Mouse (Mus musculus) lung, embryonic 14.5 days (tissue): ENCODE measurements at regions not wholly inside any gene's neighbourhood (a gene's known extent, or its start where the extent isn't known, plus 50 kb on each side); places are given as distances from the start of the nearest gene placed in this dataset.

Experiments
- ATAC-seq: fragments of 200-750 bp; cut with Nextera tagmentation; 2 replicates; pipeline ENCODE4 v1.8.0; 2017; ENCODE audit warnings: mild to moderate bottlenecking, moderate TSS enrichment, moderate library complexity; ENCODE audit not compliant: insufficient read depth
- DNase-seq: peaks from one replicate; pipeline ENCODE4 v3.0.0-alpha.2; 2015
- H3K27ac ChIP-seq: fragments of 300-500 bp; sonication (generic); 2 replicates; pipeline ENCODE4 v1.5.1; 2014; ENCODE audit warnings: low read depth, mild to moderate bottlenecking, moderate library complexity
- H3K27me3 ChIP-seq: fragments of 300-500 bp; sonication (generic); 2 replicates; pipeline ENCODE4 v1.6.1; 2014; ENCODE audit warnings: low read length, control low read depth; ENCODE audit not compliant: insufficient read depth
- H3K36me3 ChIP-seq: fragments of 300-500 bp; sonication (generic); 2 replicates; pipeline ENCODE4 v1.6.1; 2014; ENCODE audit warnings: control low read depth; ENCODE audit not compliant: insufficient read depth
- H3K4me1 ChIP-seq: fragments of 300-500 bp; sonication (generic); 2 replicates; pipeline ENCODE4 v1.6.1; 2014; ENCODE audit warnings: antibody characterized with exemption, control low read depth; ENCODE audit not compliant: insufficient read depth
- H3K4me2 ChIP-seq: fragments of 300-500 bp; sonication (generic); 2 replicates; pipeline ENCODE4 v1.6.1; 2014; ENCODE audit warnings: mild to moderate bottlenecking
- H3K4me3 ChIP-seq: fragments of 300-500 bp; sonication (generic); 2 replicates; pipeline ENCODE4 v1.5.1; 2014; ENCODE audit warnings: low read depth, low read length
- H3K9ac ChIP-seq: fragments of 300-500 bp; sonication (generic); 2 replicates; pipeline ENCODE4 v1.6.1; 2014
- H3K9me3 ChIP-seq: fragments of 300-500 bp; sonication (generic); 2 replicates; pipeline ENCODE4 v1.6.1; 2016; ENCODE audit warnings: low read depth, low read length, control low read depth
- CTCF ChIP-seq: IDR thresholded peaks from 2 replicates; pipeline ENCODE4 v1.5.1; 2016; ENCODE audit warnings: antibody characterized with exemption, low read depth
- WGBS: fragments of 180-500 bp; shearing (Covaris S2); extraction: QIAGEN DNeasy Blood & Tissue Kit; methylation state at CpG from one replicate; pipeline ENCODE4 v1.1.7; 2014; 5-methylcytosine and 5-hydroxymethylcytosine counted together

DNA sequence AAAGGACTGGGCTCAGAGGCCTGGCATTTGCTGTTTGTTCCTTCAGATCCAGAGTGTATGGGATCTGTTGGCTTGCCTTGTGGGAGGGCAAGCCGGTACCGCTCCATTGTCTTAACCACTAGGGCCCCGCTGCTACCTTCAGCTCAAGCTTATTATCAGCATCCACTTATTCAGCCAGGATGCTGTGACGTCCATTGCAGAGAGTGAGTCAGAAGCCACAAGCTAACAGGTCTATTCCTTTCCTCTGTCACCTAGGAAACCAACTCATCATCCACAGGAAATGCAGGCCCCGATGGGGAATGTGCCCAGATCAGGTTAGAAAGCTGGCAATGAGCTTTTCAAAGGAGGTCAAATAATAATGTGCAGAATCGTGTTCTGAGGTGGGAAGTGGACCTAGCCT is 73.8 kb upstream of the Mkln1 start:
- TF ChIP-seq CTCF, result no peak
- no peaks in the 10 kb centered on the region for H3K36me3 ChIP-seq
- no peak overlapping the region for H3K9ac ChIP-seq
- H3K4me1 ChIP-seq, result peaks cover 6% of the 10 kb centered on the region
- no peak overlapping the region for H3K4me3 ChIP-seq
- no peak overlapping the region for H3K4me2 ChIP-seq
- H3K27ac ChIP-seq, result no peak overlapping the region
- no peaks in the 10 kb centered on the region for H3K27me3 ChIP-seq
- 52% methylated on average over 6 of the region's 6 CpGs for WGBS
- DNase-seq (no peak), ATAC-seq (no peak)
- H3K9me3 ChIP-seq, result no peaks in the 10 kb centered on the region

DNA sequence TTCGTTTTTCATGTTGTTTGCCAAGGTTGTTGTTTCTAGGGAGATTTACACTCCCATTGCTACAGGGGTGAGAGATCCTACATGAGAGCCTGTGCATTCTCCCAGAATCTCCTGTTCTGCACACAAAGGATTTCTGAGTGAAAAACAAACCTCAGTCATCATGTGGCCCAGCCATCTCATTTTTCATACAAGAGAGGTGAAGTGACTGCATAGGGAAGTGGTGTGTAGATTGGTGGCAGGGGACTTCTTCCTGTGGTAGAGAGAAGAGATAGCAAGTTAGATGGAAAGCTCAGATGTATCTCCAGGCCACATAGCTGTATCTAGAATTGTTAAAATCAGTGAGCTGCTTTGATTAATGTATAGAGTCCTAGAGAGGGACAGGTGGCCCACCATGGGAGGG is 72.9 kb upstream of the Mkln1 start:
- Histone ChIP-seq H3K9me3 (no peaks in the 10 kb centered on the region), H3K4me1 (peaks cover 6% of the 10 kb centered on the region), H3K36me3 (no peaks in the 10 kb centered on the region), H3K9ac (no peak overlapping the region), H3K27ac (no peak overlapping the region), H3K27me3 (no peaks in the 10 kb centered on the region), H3K4me2 (no peak overlapping the region), H3K4me3 (no peak overlapping the region)
- TF ChIP-seq CTCF, result no peak
- DNase-seq (no peak), ATAC-seq (no peak)
- 70% methylated on average over 1 of the region's 1 CpGs for WGBS

DNA sequence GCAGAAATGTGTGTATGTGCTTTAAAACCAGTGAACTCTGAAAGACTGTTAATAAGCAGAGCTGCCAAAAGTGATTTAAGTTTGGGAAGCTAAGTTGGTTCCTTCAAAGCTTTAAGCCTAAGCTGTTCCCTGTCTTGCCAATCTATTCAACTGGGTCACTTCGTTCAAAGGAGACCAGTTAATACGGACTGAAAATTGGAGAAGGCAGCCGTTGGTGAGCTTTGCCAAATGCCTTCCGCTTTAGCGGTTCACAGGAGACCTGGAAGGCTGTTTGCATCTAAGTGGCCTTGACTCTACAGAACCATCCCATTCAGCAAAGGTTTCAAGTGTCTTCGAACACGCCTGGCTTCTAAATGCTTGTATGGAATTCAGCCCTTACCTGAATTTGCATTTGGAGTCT is 68.2 kb upstream of the Mkln1 start:
- no peaks in the 10 kb centered on the region for H3K27me3 ChIP-seq
- DNase-seq, result no peak
- no peaks in the 10 kb centered on the region for H3K9me3 ChIP-seq
- no peak overlapping the region for H3K4me3 ChIP-seq
- no peak for ATAC-seq
- H3K9ac ChIP-seq, result no peak overlapping the region
- no peak overlapping the region for H3K4me2 ChIP-seq
- no peak for TF ChIP-seq CTCF
- H3K27ac ChIP-seq, result no peak overlapping the region
- H3K4me1 ChIP-seq, result no peaks in the 10 kb centered on the region
- 77% methylated on average over 7 of the region's 7 CpGs for WGBS
- no peaks in the 10 kb centered on the region for H3K36me3 ChIP-seq

GRCm38 (mm10) chr6:31330868-31331267 is 67.7 kb upstream of the Mkln1 start:
- no peaks in the 10 kb centered on the region for H3K27me3 ChIP-seq
- no peak overlapping the region for H3K27ac ChIP-seq
- WGBS, result 74% methylated on average over 3 of the region's 3 CpGs
- H3K36me3 ChIP-seq, result no peaks in the 10 kb centered on the region
- H3K9ac ChIP-seq, result no peak overlapping the region
- no peaks in the 10 kb centered on the region for H3K9me3 ChIP-seq
- no peak overlapping the region for H3K4me3 ChIP-seq
- no peaks in the 10 kb centered on the region for H3K4me1 ChIP-seq
- no peak overlapping the region for H3K4me2 ChIP-seq
- TF ChIP-seq CTCF, result no peak
- ATAC-seq, result no peak
- DNase-seq, result no peak

DNA sequence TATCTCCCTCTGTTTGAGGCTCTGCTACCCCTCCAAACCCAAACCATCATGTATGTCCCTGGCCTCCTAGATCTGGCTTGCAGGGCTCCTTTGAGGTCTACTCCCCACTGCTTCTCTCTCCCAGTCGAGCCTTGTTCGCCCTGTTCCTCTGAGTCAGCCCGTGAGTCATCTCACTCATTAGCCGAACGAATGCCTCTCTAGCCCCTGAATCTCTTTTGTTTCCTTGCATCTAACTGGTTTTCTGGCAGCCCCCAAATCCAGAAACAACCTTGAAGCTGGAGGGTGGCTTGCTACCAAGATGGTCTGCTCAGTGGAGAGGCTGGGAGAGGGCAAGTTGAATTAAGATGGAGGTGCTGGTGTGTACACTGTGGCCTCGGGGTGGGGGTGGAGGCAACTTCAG is 66.3 kb upstream of the Mkln1 start:
- TF ChIP-seq CTCF, result no peak
- Histone ChIP-seq H3K4me2 (no peak overlapping the region), H3K4me1 (no peaks in the 10 kb centered on the region), H3K4me3 (no peak overlapping the region), H3K27ac (no peak overlapping the region), H3K9me3 (no peaks in the 10 kb centered on the region), H3K9ac (no peak overlapping the region), H3K36me3 (no peaks in the 10 kb centered on the region), H3K27me3 (no peaks in the 10 kb centered on the region)
- 72% methylated on average over 6 of the region's 6 CpGs for WGBS
- DNase-seq (no peak), ATAC-seq (no peak)

DNA sequence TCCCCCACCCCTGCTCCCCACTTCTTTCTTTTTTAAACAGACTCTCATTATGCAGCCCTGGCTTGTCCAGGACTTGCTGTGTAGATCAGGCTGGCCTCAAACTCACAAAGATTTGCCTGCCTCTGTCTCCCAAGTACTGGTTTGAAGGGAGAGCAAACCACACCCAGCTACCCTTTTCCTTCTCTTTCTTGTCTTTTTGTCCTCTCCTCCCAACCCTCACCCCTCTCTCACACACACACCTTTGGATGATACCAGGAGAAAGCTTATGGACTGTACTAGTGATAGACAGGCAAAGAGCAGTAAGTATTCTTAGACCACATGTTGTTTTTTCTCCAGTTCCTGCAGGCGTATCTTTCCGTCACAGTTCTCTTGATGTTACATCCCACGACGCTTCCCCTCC is 65.8 kb upstream of the Mkln1 start:
- Histone ChIP-seq H3K27ac (no peak overlapping the region), H3K4me1 (no peaks in the 10 kb centered on the region), H3K4me2 (no peak overlapping the region), H3K9ac (no peak overlapping the region), H3K9me3 (no peaks in the 10 kb centered on the region), H3K4me3 (no peak overlapping the region), H3K36me3 (no peaks in the 10 kb centered on the region), H3K27me3 (no peaks in the 10 kb centered on the region)
- DNase-seq (no peak), ATAC-seq (no peak)
- no peak for TF ChIP-seq CTCF
- WGBS, result 67% methylated on average over 4 of the region's 4 CpGs

GRCm38 (mm10) chr6:31333228-31333922 is 65.2 kb upstream of the Mkln1 start:
- H3K27ac ChIP-seq, result no peak overlapping the region
- H3K9me3 ChIP-seq, result no peaks in the 10 kb centered on the region
- TF ChIP-seq CTCF, result no peak
- ATAC-seq (peak; percentile 47; the same call in 1 of the 2 replicates), DNase-seq (peak; percentile 44)
- no peak overlapping the region for H3K9ac ChIP-seq
- no peaks in the 10 kb centered on the region for H3K36me3 ChIP-seq
- no peaks in the 10 kb centered on the region for H3K27me3 ChIP-seq
- H3K4me3 ChIP-seq, result no peak overlapping the region
- H3K4me1 ChIP-seq, result no peaks in the 10 kb centered on the region
- 58% methylated on average over 16 of the region's 16 CpGs for WGBS
- no peak overlapping the region for H3K4me2 ChIP-seq
